In the genomic region with DNA sequence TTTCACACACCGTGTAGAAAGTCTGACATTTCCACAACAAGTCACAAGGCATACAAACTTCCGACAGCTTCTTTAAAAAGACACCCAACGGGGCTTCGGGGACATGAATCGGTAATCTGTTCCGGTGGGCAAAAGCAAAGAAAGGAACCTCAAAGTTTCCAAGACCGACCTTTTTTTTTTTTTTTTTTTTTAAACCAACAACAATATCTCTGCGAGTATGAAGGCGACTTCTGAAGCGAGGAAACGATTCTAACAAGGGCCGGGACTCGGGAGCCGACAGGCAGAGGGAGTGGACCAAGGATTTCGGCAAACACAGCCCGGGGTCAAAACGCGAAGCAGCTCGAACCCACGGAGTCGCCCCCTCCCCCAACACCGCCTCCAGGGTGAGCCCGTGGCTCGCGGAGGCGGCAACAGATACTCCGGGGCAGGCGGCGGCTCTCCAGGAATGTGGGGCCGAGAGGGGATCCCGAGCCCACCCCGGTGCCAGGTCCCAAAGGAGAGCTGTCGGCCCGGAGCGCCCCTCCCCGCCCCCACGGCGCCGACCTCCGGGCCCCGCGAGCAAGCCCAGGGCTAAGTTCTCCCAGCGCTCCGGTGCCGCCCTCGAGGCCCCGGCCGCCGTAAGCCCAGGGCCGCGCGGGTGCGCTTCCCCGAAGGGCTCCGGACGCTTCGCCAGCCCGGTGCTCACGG, we compare ENCODE assay signal across 8 mouse cellular contexts. TPM values are rescaled to one million over a fixed set of nuclear protein-coding genes. Genes with fewer than 3 reads are reported as not detected.
DNase-seq lines count a peak whose midpoint lies in the region; ATAC-seq lines count a peak whose summit lies in the region.

No protein-coding gene starts in this region.

- intact Hi-C loops in left cerebral cortex, postnatal 25 days (cut with DNase I), result no loop called here

- ATAC-seq in common myeloid progenitor, adult 5-6 weeks (replicated peaks; ENCODE audit: low read depth, poor library complexity, severe bottlenecking), result peak; percentile 4; the same call in 1 of the 2 replicates
- ATAC-seq in megakaryocyte-erythroid progenitor cell, adult 5-6 weeks (replicated peaks; ENCODE audit: low FRiP score, low TSS enrichment, poor library complexity, severe bottlenecking), result peak; percentile 10; the same call in 1 of the 2 replicates

- DNase-seq in ZHBTc4 (ENCODE audit: low read depth, low spot score), result peak; percentile 76
- DNase-seq in gastrocnemius, adult 8-10 months (ENCODE audit: low spot score in 2 of 2), result peak; percentile 17 to 46
- DNase-seq in induced T-regulatory cell, adult 2 months (ENCODE audit: low read depth), result peak; percentile 74
- DNase-seq in left cerebral cortex, postnatal 25 days (ENCODE audit: low spot score in 2 of 2), result peak; percentile 21 to 30
- DNase-seq in right cerebral cortex, postnatal 14 days, result peak; percentile 38
- peak; percentile 50 to 67 for DNase-seq in urinary bladder, postnatal 4 days (ENCODE audit: low spot score in 2 of 2)

RNA-seq across cellular contexts. Expression of a gene that starts 0.8 kb away (rescaled TPM):
- 113 and 114 TPM in 2 replicates for total RNA-seq in common myeloid progenitor, adult 5-6 weeks (2017)
- total RNA-seq in gastrocnemius, adult 8-10 months (2022), result 10 to 100 TPM in 2 of 4 experiments, 1 to 10 TPM in 2; 9.3 to 17.7 (median 10.5) TPM
- total RNA-seq in left cerebral cortex, postnatal 25 days (2021), result 10 to 100 TPM; 28.6 to 29.9 TPM
- 32.6 and 33.0 TPM in 2 replicates for total RNA-seq in megakaryocyte-erythroid progenitor cell, adult 5-6 weeks (2014; fragmentation: Nextera tagmentation)
- total RNA-seq in megakaryocyte-erythroid progenitor cell, adult 5-6 weeks (2017), result 72.6 and 115 TPM in 2 replicates

Comparison
In these comparisons a context has a peak if more than half of its experiments do, and no peak if none do; other contexts are left out.
1. Peak in every context shown above with its lines: DNase-seq and ATAC-seq.
2. DNase-seq: peak in every context shown above with its lines; median percentile 76 in ZHBTc4; 74 in induced T-regulatory cell, adult 2 months; 58 in urinary bladder, postnatal 4 days; 38 in right cerebral cortex, postnatal 14 days; 32 in gastrocnemius, adult 8-10 months; 26 in left cerebral cortex, postnatal 25 days.